Comparison of ENCODE assay signal across 22 mouse cellular contexts in genomic region chr13:20829181-20829900, GRCm38 (mm10). TPM values are rescaled to one million over a fixed set of nuclear protein-coding genes. Genes with fewer than 3 reads are reported as not detected.
DNase-seq lines count a peak whose midpoint lies in the region; ATAC-seq and TF ChIP-seq lines count a peak whose summit lies in the region.
"Had no signal": no experiment of that assay in that cellular context is flagged by ENCODE, and none has a peak within 500 bp of the region (broad histone marks: within the 10 kb centered on the region; RNA-seq: fewer than 3 reads in every experiment).

No protein-coding gene starts in this region.

- intact Hi-C loops in heart, postnatal 25 days (cut with DNase I), result no loop called here

- ATAC-seq in kidney, embryonic 14.5 days (ENCODE audit: low FRiP score, low TSS enrichment), result no peak
- ATAC-seq in lung, postnatal 0 days, result no peak
- ATAC-seq: CD4-positive, CD25-positive, alpha-beta regulatory T cell, adult 4 months; forebrain, embryonic 14.5 days; inflammation-experienced regulatory T-cells, adult 6 months; liver, postnatal 0 days had no signal

- no peak overlapping the region for H3K9ac ChIP-seq in kidney, embryonic 14.5 days (ENCODE audit: low read depth, low read length)
- H3K9ac ChIP-seq in lung, postnatal 0 days (replicated peaks; ENCODE audit: low read depth), result no peak overlapping the region
- H3K9ac ChIP-seq: embryonic facial prominence, embryonic 15.5 days; hindbrain, embryonic 13.5 days; limb, embryonic 12.5 days; liver, postnatal 0 days had no signal

- no peak for TF ChIP-seq EP300 in lung, postnatal 0 days (IDR thresholded peaks at IDR 0.05)

- no peaks in the 10 kb centered on the region for H3K27me3 ChIP-seq in kidney, embryonic 14.5 days (ENCODE audit: control insufficient read depth, insufficient read depth, low read length)
- H3K27me3 ChIP-seq in lung, postnatal 0 days (replicated peaks; ENCODE audit: insufficient read depth, low read length), result no peaks in the 10 kb centered on the region
- H3K27me3 ChIP-seq: embryonic facial prominence, embryonic 15.5 days; hindbrain, embryonic 13.5 days; limb, embryonic 12.5 days had no signal

- H3K9me3 ChIP-seq in kidney, embryonic 14.5 days (ENCODE audit: control insufficient read depth, low read length), result no peaks in the 10 kb centered on the region
- no peaks in the 10 kb centered on the region for H3K9me3 ChIP-seq in lung, postnatal 0 days (ENCODE audit: low read length)
- H3K9me3 ChIP-seq: embryonic facial prominence, embryonic 15.5 days; hindbrain, embryonic 13.5 days; limb, embryonic 12.5 days had no signal

- TF ChIP-seq CTCF in lung, postnatal 0 days (IDR thresholded peaks at IDR 0.05), result no peak

- H3K4me2 ChIP-seq in kidney, embryonic 14.5 days (replicated peaks; ENCODE audit: low read depth, low read length), result no peak overlapping the region
- H3K4me2 ChIP-seq in lung, postnatal 0 days (replicated peaks; ENCODE audit: low read depth, low read length), result no peak overlapping the region
- H3K4me2 ChIP-seq: embryonic facial prominence, embryonic 15.5 days; hindbrain, embryonic 13.5 days; limb, embryonic 12.5 days; liver, embryonic 11.5 days; midbrain, embryonic 11.5 days had no signal

- WGBS in kidney, embryonic 14.5 days, result 94% methylated on average over 9 of the region's 9 CpGs
- WGBS in lung, postnatal 0 days, result 76% methylated on average over 9 of the region's 9 CpGs

- no peaks in the 10 kb centered on the region for H3K36me3 ChIP-seq in kidney, embryonic 14.5 days (ENCODE audit: control insufficient read depth, insufficient read depth, low read length)
- no peaks in the 10 kb centered on the region for H3K36me3 ChIP-seq in lung, postnatal 0 days (ENCODE audit: insufficient read depth, low read length)
- H3K36me3 ChIP-seq: embryonic facial prominence, embryonic 15.5 days; hindbrain, embryonic 13.5 days; limb, embryonic 12.5 days had no signal

- no peak overlapping the region for H3K4me3 ChIP-seq in kidney, embryonic 14.5 days (ENCODE audit: low read length)
- H3K4me3 ChIP-seq in lung, postnatal 0 days (ENCODE audit: low read depth, low read length), result no peak overlapping the region
- H3K4me3 ChIP-seq: embryonic facial prominence, embryonic 15.5 days; hindbrain, embryonic 13.5 days; layer of hippocampus, adult 2 months; limb, embryonic 12.5 days had no signal

- no peaks in the 10 kb centered on the region for H3K4me1 ChIP-seq in kidney, embryonic 14.5 days (ENCODE audit: control insufficient read depth, insufficient read depth, low read length)
- no peaks in the 10 kb centered on the region for H3K4me1 ChIP-seq in lung, postnatal 0 days (ENCODE audit: insufficient read depth, low read depth, low read length)
- H3K4me1 ChIP-seq: embryonic facial prominence, embryonic 15.5 days; hindbrain, embryonic 13.5 days; limb, embryonic 12.5 days had no signal

- DNase-seq in adrenal gland, postnatal 10 days, result peak; percentile 17
- DNase-seq in adrenal gland, adult 18-20 months (ENCODE audit: low spot score in 2 of 2), result no peak
- DNase-seq in heart, adult 18-20 months, result peak; percentile 21 to 28
- no peak for DNase-seq in heart, postnatal 25 days (ENCODE audit: low spot score)
- DNase-seq in kidney, adult 11 months, result peak; percentile 37
- peak; percentile 8 for DNase-seq in lung, postnatal 0 days (ENCODE audit: low spot score)
- DNase-seq in lung, postnatal 4 days, result no peak
- DNase-seq: liver, postnatal 0 days; lung, postnatal 10 days; thymus, postnatal 14 days had no signal

- no peak overlapping the region for H3K27ac ChIP-seq in kidney, embryonic 14.5 days (ENCODE audit: low read depth, low read length)
- H3K27ac ChIP-seq in lung, postnatal 0 days (ENCODE audit: low read length), result no peak overlapping the region
- H3K27ac ChIP-seq: embryonic facial prominence, embryonic 15.5 days; hindbrain, embryonic 13.5 days; kidney, postnatal 0 days; layer of hippocampus, adult 2 months; limb, embryonic 12.5 days had no signal

RNA-seq across cellular contexts. Expression of gene Aoah, which starts 35.4 kb away (rescaled TPM):
- total RNA-seq in adrenal gland, postnatal 10 days (2021), result 1 to 10 TPM; 1.1 to 1.2 TPM
- 1 to 10 TPM; 1.7 to 3.2 TPM for total RNA-seq in adrenal gland, adult 18-20 months (2021)
- total RNA-seq in heart, adult 18-20 months (2021), result 1 to 10 TPM; 1.1 to 1.4 TPM
- total RNA-seq in heart, postnatal 25 days (2021), result 1 to 10 TPM in 1 of 2 experiments, under 1 TPM in 1; 0.89 to 1.0 TPM
- polyA plus RNA-seq in kidney, embryonic 14.5 days (2014; fragmentation: Nextera tagmentation; extraction: Ambion mirVana), result 0.57 and 0.95 TPM in 2 replicates
- polyA plus RNA-seq in lung, postnatal 0 days (2015; fragmentation: Nextera tagmentation; extraction: Ambion mirVana), result 0.86 and 1.2 TPM in 2 replicates
- polyA plus RNA-seq: inflammation-experienced regulatory T-cells, adult 6 months; neural tube, embryonic 14.5 days had no signal

Comparison
In these comparisons a context has a peak if more than half of its experiments do, and no peak if none do; other contexts are left out.
1. DNase-seq: peak in adrenal gland, postnatal 10 days (single experiment), heart, adult 18-20 months (2 of 2), kidney, adult 11 months (single experiment) and lung, postnatal 0 days (single experiment); none in adrenal gland, adult 18-20 months (0 of 2), heart, postnatal 25 days (single experiment) and lung, postnatal 4 days (0 of 2).